Mouse (Mus musculus): ENCODE measurements around the gene Ube2i. TPM values are rescaled to one million over a fixed set of nuclear protein-coding genes. Genes with fewer than 3 reads are reported as not detected.
A peak's percentile ranks its signal among the peaks of the same experiment; 100 is the strongest.

The Ube2i gene
- total and polyA plus RNA-seq, 2 experiments from 2014 or later: 432 to 444 TPM

GRCm38 (mm10) chr17:25250181-25250835, 24.1 kb downstream of the Ube2i start:
- 81% methylated on average over 8 of the region's 8 CpGs for WGBS
- Histone ChIP-seq H3K27ac (ENCODE audit: low read depth, low read length) (no peak overlapping the region), H3K4me2 (ENCODE audit: low read depth, low read length, poor library complexity, severe bottlenecking) (no peak overlapping the region), H3K9me3 (ENCODE audit: low read length) (no peaks in the 10 kb centered on the region), H3K27me3 (ENCODE audit: insufficient read depth, low read length) (no peaks in the 10 kb centered on the region), H3K9ac (replicated peaks; ENCODE audit: low read length, poor library complexity, severe bottlenecking) (no peak overlapping the region), H3K36me3 (ENCODE audit: insufficient read depth, low read length) (peaks cover 2% of the 10 kb centered on the region; the same call in 1 of the 2 replicates), H3K4me1 (ENCODE audit: insufficient read depth, low read length) (peaks cover 25% of the 10 kb centered on the region; the same call in 1 of the 2 replicates), H3K4me3 (ENCODE audit: low read depth, low read length) (no peak overlapping the region)
- no peak for ATAC-seq (ENCODE audit: low FRiP score)
- DNase-seq (ENCODE audit: low spot score): peak; percentile 74
- TF ChIP-seq CTCF (IDR thresholded peaks at IDR 0.05): no peak

DNA sequence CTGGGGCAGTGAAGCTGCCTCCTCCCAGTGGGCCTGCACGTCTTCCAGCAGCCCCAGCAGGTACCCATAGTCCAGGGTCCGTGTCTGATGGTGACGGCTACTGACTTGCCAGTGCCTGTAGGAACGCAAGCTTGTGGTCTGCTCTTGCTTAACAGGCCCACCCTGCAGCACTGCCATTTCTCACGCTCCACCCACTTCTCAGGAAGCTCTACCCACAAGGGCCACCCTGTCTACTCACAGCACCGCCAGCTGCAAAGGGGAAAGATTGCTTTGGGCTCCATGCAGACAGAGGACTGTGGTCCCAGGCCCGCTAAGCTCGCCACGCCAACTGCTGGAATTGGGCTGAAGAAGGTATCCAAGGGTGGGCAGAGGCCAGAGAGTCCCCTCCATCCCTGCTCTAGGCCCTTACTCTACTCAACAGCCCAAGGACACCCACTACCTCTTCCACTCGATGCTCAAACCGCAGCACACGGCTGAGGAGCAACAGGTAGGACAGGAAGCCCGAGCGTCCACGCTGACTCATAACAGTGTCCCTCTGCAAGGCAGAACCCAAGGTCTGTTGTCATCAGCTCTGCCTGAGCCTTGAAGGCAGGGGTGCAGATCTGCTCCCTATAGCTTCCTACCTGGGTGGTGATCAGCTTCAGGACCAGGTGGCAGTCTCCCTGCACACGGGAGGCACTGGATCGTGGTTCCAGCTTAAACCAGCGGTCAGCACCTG, 26.2 kb downstream of the Ube2i start:
- H3K4me2 ChIP-seq (ENCODE audit: low read depth, low read length, poor library complexity, severe bottlenecking): no peak overlapping the region
- WGBS: 81% methylated on average over 18 of the region's 18 CpGs
- H3K27ac ChIP-seq (ENCODE audit: low read depth, low read length): no peak overlapping the region
- ATAC-seq (ENCODE audit: low FRiP score): no peak
- no peak for DNase-seq (ENCODE audit: low spot score)
- no peak overlapping the region for H3K9ac ChIP-seq (replicated peaks; ENCODE audit: low read length, poor library complexity, severe bottlenecking)
- H3K4me3 ChIP-seq (ENCODE audit: low read depth, low read length): no peak overlapping the region
- H3K4me1 ChIP-seq (ENCODE audit: insufficient read depth, low read length): peaks cover 12% of the 10 kb centered on the region; the same call in 1 of the 2 replicates
- TF ChIP-seq CTCF (IDR thresholded peaks at IDR 0.05): no peak
- H3K9me3 ChIP-seq (ENCODE audit: low read length): no peaks in the 10 kb centered on the region
- H3K36me3 ChIP-seq (ENCODE audit: insufficient read depth, low read length): peaks cover 22% of the 10 kb centered on the region
- no peaks in the 10 kb centered on the region for H3K27me3 ChIP-seq (ENCODE audit: insufficient read depth, low read length)

DNA sequence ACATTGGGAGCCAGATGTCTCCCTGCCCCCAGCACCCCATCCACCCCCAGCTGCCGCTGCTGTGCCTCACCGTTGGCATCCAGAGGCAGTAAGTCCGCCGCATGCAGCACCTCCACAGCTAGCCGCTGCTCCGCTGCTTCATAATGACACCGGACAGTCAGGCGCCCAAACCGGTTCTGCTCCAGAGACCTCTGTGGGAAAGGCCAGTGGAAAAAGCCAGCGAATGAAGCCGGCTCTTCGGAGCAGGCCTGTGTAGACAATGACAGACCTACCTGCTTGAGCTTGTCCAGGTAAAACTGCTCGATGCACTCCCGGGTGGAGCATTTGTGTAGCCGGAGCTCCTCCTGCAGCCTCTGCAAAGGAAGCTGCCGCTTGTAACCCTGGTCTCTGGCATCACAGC, 30.2 kb downstream of the Ube2i start:
- H3K9ac ChIP-seq (replicated peaks; ENCODE audit: low read length, poor library complexity, severe bottlenecking): no peak overlapping the region
- no peak overlapping the region for H3K27ac ChIP-seq (ENCODE audit: low read depth, low read length)
- no peaks in the 10 kb centered on the region for H3K9me3 ChIP-seq (ENCODE audit: low read length)
- peaks cover 32% of the 10 kb centered on the region for H3K36me3 ChIP-seq (ENCODE audit: insufficient read depth, low read length)
- no peak overlapping the region for H3K4me2 ChIP-seq (ENCODE audit: low read depth, low read length, poor library complexity, severe bottlenecking)
- no peak for DNase-seq (ENCODE audit: low spot score)
- H3K4me1 ChIP-seq (ENCODE audit: insufficient read depth, low read length): peaks cover 8% of the 10 kb centered on the region
- TF ChIP-seq CTCF (IDR thresholded peaks at IDR 0.05): no peak
- H3K27me3 ChIP-seq (ENCODE audit: insufficient read depth, low read length): no peaks in the 10 kb centered on the region
- ATAC-seq (ENCODE audit: low FRiP score): no peak
- H3K4me3 ChIP-seq (ENCODE audit: low read depth, low read length): no peak overlapping the region
- WGBS: 89% methylated on average over 16 of the region's 16 CpGs

DNA sequence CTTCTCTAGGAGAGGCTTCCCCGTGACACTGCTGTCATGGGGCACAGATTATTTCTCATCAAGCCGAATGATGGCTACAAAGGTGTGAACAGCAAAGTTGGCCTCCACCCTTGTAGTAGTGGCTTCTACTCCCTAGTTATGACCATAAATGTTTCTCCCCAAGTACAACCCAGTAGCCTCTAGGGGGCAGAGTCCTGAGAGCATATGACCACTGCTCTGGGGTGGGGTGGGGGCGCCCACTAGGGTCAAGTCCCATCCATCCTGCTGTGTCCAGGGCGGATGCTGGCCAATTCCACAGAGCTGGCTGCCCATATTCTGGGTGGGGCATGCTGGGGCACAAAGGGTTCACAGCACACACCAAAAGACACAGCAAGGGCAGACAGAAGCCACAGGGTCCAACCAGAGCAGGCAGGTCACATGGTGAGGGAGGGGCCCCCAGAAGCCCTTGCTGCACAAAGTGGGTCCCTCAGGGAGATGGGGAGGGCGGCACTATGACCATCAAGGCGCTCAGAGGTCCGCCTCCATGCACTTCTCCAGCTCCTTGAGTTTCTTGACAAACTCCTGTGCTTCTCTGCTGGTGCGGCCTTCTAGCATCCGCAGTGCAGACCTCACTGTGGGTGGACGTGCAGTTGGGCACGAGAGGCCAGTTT, 31.2 kb downstream of the Ube2i start:
- Histone ChIP-seq H3K9me3 (ENCODE audit: low read length) (no peaks in the 10 kb centered on the region), H3K27me3 (ENCODE audit: insufficient read depth, low read length) (no peaks in the 10 kb centered on the region), H3K36me3 (ENCODE audit: insufficient read depth, low read length) (peaks cover 32% of the 10 kb centered on the region), H3K4me1 (ENCODE audit: insufficient read depth, low read length) (peaks cover 12% of the 10 kb centered on the region), H3K9ac (replicated peaks; ENCODE audit: low read length, poor library complexity, severe bottlenecking) (no peak overlapping the region), H3K4me2 (ENCODE audit: low read depth, low read length, poor library complexity, severe bottlenecking) (no peak overlapping the region), H3K27ac (ENCODE audit: low read depth, low read length) (no peak overlapping the region), H3K4me3 (ENCODE audit: low read depth, low read length) (no peak overlapping the region)
- DNase-seq (ENCODE audit: low spot score) (no peak), ATAC-seq (ENCODE audit: low FRiP score) (no peak)
- WGBS: 86% methylated on average over 11 of the region's 11 CpGs
- TF ChIP-seq CTCF (IDR thresholded peaks at IDR 0.05): peak; percentile 45

DNA sequence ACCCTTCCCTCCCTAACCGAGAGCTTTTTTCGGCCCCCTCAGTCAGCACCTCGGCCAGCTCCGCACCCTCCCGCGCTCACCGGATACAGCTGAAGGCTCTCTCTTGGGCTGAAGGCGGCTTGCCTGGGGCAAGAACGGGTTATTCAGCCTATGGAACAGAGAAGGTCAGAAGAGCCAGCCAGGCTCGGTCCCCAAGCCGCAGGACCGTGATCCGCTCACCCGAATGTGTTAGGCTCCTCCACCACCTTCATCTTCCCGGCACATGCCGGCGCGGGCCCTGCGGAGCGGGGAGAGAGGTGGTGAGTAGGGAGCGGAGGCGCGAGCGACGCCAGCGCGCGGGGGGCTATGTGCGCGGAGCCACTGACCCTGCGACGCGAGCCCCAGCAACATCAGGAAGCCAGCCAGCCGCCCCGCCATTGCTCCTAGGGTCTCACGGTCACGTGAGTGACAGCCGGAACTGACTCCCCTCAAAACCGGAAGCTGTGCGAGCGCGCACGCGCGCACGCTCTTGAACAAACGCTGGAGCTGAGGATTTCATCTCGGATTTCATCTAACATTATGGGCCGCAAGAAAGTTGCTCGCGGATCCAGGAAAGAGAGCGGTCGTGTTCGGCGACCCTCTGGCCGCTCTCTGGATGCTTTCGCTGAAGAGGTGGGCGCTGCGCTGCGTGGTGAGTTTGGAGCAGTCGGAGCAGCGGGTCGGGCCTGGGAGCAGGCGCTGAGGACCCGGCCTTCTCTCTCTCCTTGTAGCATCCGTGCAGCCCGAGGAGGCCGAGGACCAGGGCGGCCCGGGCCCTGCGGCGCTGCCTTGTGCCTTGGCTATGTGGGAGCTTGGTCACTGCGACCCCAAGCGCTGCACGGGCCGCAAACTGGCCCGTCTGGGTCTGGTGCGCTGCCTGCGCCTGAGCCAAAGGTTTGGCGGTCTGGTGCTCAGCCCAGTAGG, 34.5 kb downstream of the Ube2i start, which contains the start of the genes Gnptg and Tsr3:
Gene Gnptg, minus strand, starts transcription at position 430 of the 942 bp plus-strand sequence.
Gene Tsr3, plus strand, starts transcription at position 476 of the 942 bp plus-strand sequence.
- Histone ChIP-seq H3K36me3 (ENCODE audit: insufficient read depth, low read length) (peaks cover 36% of the 10 kb centered on the region), H3K4me1 (ENCODE audit: insufficient read depth, low read length) (peaks cover 12% of the 10 kb centered on the region), H3K27me3 (ENCODE audit: insufficient read depth, low read length) (no peaks in the 10 kb centered on the region), H3K27ac (ENCODE audit: low read depth, low read length) (peak within 1 kb of the TSS; percentile 82), H3K9ac (replicated peaks; ENCODE audit: low read length, poor library complexity, severe bottlenecking) (peak within 1 kb of the TSS; percentile 93), H3K9me3 (ENCODE audit: low read length) (no peaks in the 10 kb centered on the region), H3K4me2 (ENCODE audit: low read depth, low read length, poor library complexity, severe bottlenecking) (peak within 1 kb of the TSS; percentile 98), H3K4me3 (ENCODE audit: low read depth, low read length) (peak within 1 kb of the TSS; percentile 98)
- TF ChIP-seq CTCF (IDR thresholded peaks at IDR 0.05): no peak
- ATAC-seq (ENCODE audit: low FRiP score): peak; percentile 84
- under 1% methylated on average over 80 of the region's 80 CpGs for WGBS
- peak; percentile 93 for DNase-seq (ENCODE audit: low spot score)
